Mouse (Mus musculus) bone marrow, adult 2 months (tissue): Measurements from ENCODE around the gene 2610528J11Rik.

ENCODE experiments used
- CTCF ChIP-seq: fragments of 200-500 bp; IDR thresholded peaks from 2 replicates; pipeline ENCODE4 v1.5.1; 2011; ENCODE audit warnings: low read length, control low read depth; ENCODE audit not compliant: control insufficient read depth, insufficient read depth
- POLR2A ChIP-seq: fragments of 200-500 bp; IDR thresholded peaks from 2 replicates; pipeline ENCODE4 v1.6.1; 2011; ENCODE audit warnings: low read depth, mild to moderate bottlenecking, control low read depth, low read length, borderline replicate concordance; ENCODE audit not compliant: control insufficient read depth

DNA sequence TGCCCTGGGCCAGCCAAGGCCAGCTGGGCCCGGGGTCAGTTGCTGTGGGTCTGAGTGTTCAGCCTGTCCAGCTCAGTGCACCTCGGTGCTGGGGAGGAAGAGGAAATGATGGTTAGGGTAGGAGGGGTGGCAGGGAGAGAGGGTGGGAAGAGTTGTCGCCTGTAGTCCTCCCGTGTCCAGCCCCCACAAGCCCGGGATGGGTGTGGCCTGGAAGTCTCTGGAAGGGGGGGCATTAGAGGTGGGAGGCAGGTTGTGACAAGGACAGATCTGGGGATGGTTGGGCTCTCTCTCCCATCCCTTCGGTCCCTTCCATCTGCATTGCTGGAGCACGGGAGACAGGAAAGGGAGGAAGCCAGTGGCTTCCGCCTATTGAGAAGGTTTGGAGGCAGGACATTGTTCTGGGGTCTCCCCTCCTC, 37.1 kb upstream of the 2610528J11Rik start, which contains the start of gene Tie1:
- no peak for TF ChIP-seq CTCF
- TF ChIP-seq POLR2A, result no peak
